8 mouse cellular contexts compared by ENCODE assay signal in genomic region chr8:79397705-79398250, GRCm38 (mm10). TPM values are rescaled to one million over a fixed set of nuclear protein-coding genes. Genes with fewer than 3 reads are reported as not detected.
DNase-seq lines count a peak whose midpoint lies in the region; ATAC-seq and TF ChIP-seq lines count a peak whose summit lies in the region.

No protein-coding gene starts in this region.

- peaks cover 19% of the 10 kb centered on the region for H3K4me1 ChIP-seq in heart, embryonic 15.5 days (replicated peaks)
- peaks cover 12% of the 10 kb centered on the region; the same call in 1 of the 2 replicates for H3K4me1 ChIP-seq in liver, embryonic 15.5 days (replicated peaks)
- peaks cover 9% of the 10 kb centered on the region; the same call in 1 of the 2 replicates for H3K4me1 ChIP-seq in olfactory bulb, adult 2 months (ENCODE audit: control insufficient read depth, insufficient read depth, low read length)

- H3K27me3 ChIP-seq in heart, embryonic 15.5 days = no peaks in the 10 kb centered on the region
- H3K27me3 ChIP-seq in liver, embryonic 15.5 days = peaks cover 44% of the 10 kb centered on the region

- H3K4me2 ChIP-seq in heart, embryonic 15.5 days = peak overlapping the region; percentile 63
- peak overlapping the region; percentile 61 for H3K4me2 ChIP-seq in liver, embryonic 15.5 days

- H3K27ac ChIP-seq in layer of hippocampus, adult 2 months = peak overlapping the region; percentile 93
- peak overlapping the region; percentile 98 for H3K27ac ChIP-seq in heart, embryonic 15.5 days
- peak overlapping the region; percentile 71 for H3K27ac ChIP-seq in liver, embryonic 15.5 days (replicated peaks)
- H3K27ac ChIP-seq in olfactory bulb, adult 2 months (ENCODE audit: insufficient read depth, low read depth, low read length) = peak overlapping the region; percentile 66

- TF ChIP-seq POLR2A in olfactory bulb, adult 2 months (IDR thresholded peaks at IDR 0.05; ENCODE audit: insufficient read depth, low read depth, low read length) = no peak

- peak overlapping the region; percentile 86 for H3K4me3 ChIP-seq in layer of hippocampus, adult 2 months
- H3K4me3 ChIP-seq in heart, embryonic 15.5 days = peak overlapping the region; percentile 94
- H3K4me3 ChIP-seq in liver, embryonic 15.5 days (replicated peaks) = peak overlapping the region; percentile 62
- peak overlapping the region; percentile 83 for H3K4me3 ChIP-seq in olfactory bulb, adult 2 months (ENCODE audit: insufficient read depth, low read depth, low read length)

- no peaks in the 10 kb centered on the region for H3K9me3 ChIP-seq in heart, embryonic 15.5 days (replicated peaks)
- H3K9me3 ChIP-seq in liver, embryonic 15.5 days (replicated peaks) = no peaks in the 10 kb centered on the region

- no peak for ATAC-seq in heart, embryonic 15.5 days (replicated peaks; ENCODE audit: insufficient number of reproducible peaks, insufficient read depth, low FRiP score, low read depth)
- no peak for ATAC-seq in liver, embryonic 15.5 days (ENCODE audit: insufficient read depth)

- peak in 1 of 2 experiments; percentile 5 for DNase-seq in layer of hippocampus, adult 2 months (ENCODE audit: low spot score in 2 of 2)
- DNase-seq in layer of hippocampus, adult 9-10 months (ENCODE audit: low spot score) = no peak
- peak; percentile 41 for DNase-seq in cerebellum, adult 9-11 months
- DNase-seq in spleen, adult 18-20 months = no peak
- no peak for DNase-seq in adrenal gland, adult (ENCODE audit: inconsistent age in 2 of 2, low spot score in 1 of 2)

- peak overlapping the region; percentile 95 for H3K9ac ChIP-seq in heart, embryonic 15.5 days
- H3K9ac ChIP-seq in liver, embryonic 15.5 days = peak overlapping the region; percentile 61; the same call in 1 of the 2 replicates

- H3K36me3 ChIP-seq in heart, embryonic 15.5 days = no peaks in the 10 kb centered on the region
- no peaks in the 10 kb centered on the region for H3K36me3 ChIP-seq in liver, embryonic 15.5 days (replicated peaks)

- no peak for TF ChIP-seq CTCF in layer of hippocampus, adult 2 months (conservative IDR thresholded peaks at IDR 0.05)
- TF ChIP-seq CTCF in olfactory bulb, adult 2 months (IDR thresholded peaks at IDR 0.05; ENCODE audit: insufficient read depth, low read depth, low read length) = no peak

- WGBS in heart, embryonic 15.5 days = 26% methylated on average over 7 of the region's 7 CpGs
- WGBS in liver, embryonic 15.5 days (ENCODE audit: insufficient replicate concordance) = 30% methylated on average over 7 of the region's 7 CpGs
- 17% methylated on average over 7 of the region's 7 CpGs for WGBS in olfactory bulb, adult 2 months

RNA-seq across cellular contexts. Expression of gene Smad1, which starts 1.5 kb away (rescaled TPM):
- total RNA-seq in layer of hippocampus, adult 2 months (2021) = 10 to 100 TPM; 23.9 to 24.5 TPM
- polyA plus RNA-seq in heart, embryonic 15.5 days (2015; fragmentation: Nextera tagmentation; extraction: Ambion mirVana) = 17.9 and 22.2 TPM in 2 replicates
- 6.1 and 6.4 TPM in 2 replicates for polyA plus RNA-seq in liver, embryonic 15.5 days (2015; fragmentation: Nextera tagmentation; extraction: Ambion mirVana)
- not detected in 2 replicates for polyA plus RNA-seq in olfactory bulb, adult 2 months (2012; ENCODE audit: insufficient read depth, insufficient read length, low replicate concordance, missing spikeins)
